Mouse (Mus musculus) megakaryocyte-erythroid progenitor cell, adult 5 weeks (primary cell): ENCODE data around the gene Gm16368. TPM values are rescaled to one million over a fixed set of nuclear protein-coding genes. Genes with fewer than 3 reads are reported as not detected.

Source experiments
- polyA plus RNA-seq: library from polyadenylated mRNA; stranded (reverse); fragments of >175 nt; gene quantifications from 2 replicates; pipeline ENCODE4 v1.2.3, GENCODE M21; 2012

The Gm16368 gene
- polyA plus RNA-seq, result not detected in 2 replicates

DNA sequence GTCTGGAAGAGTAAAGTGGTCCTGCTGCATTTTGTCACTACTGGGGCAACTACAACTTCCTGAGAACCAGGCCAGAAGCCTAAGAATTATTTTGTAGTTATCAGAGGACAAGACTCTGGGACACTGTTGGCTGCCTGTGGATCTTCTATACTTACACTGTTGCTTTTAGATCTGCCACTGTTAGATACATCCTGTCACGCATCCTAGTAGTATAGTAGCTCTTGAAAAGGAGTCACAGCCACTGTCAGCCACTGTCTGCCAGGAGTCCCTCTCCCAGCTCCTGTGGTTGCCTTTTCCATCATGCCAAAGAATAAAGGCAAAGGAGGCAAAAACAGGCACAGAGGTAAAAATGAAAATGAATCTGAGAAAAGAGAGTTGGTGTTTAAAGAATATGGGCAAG lies at the start of gene Gm16368:
Gene Gm16368 (plus strand): TSS at position 301 of the 400 bp plus-strand sequence.

Other genes with a start within 250 kb of the Gm16368 start
- gene Gm2001, start 241.4 kb upstream of the Gm16368 start, polyA plus RNA-seq, result not detected in 2 replicates
- not detected in 2 replicates for gene Gm2016, start 209.6 kb upstream of the Gm16368 start, polyA plus RNA-seq
- not detected in 2 replicates for gene Gm2022, start 188.3 kb upstream of the Gm16368 start, polyA plus RNA-seq
- not detected in 2 replicates for gene Gm2035, start 163.8 kb upstream of the Gm16368 start, polyA plus RNA-seq
- gene Gm2042, start 129.6 kb upstream of the Gm16368 start, polyA plus RNA-seq, result 0.02 TPM in 1 of 2 replicates, not detected in the other
- gene Gm2075, start 71.8 kb upstream of the Gm16368 start, polyA plus RNA-seq, result not detected in 2 replicates
- not detected in 2 replicates for gene Gm6803, start 64.9 kb upstream of the Gm16368 start, polyA plus RNA-seq
- not detected in 2 replicates for gene Gm2056, start 56.7 kb upstream of the Gm16368 start, polyA plus RNA-seq
- gene Gm10436, start 98.4 kb downstream of the Gm16368 start, polyA plus RNA-seq, result not detected in 2 replicates
- not detected in 2 replicates for gene Gm8332, start 166.4 kb downstream of the Gm16368 start, polyA plus RNA-seq
- not detected in 2 replicates for gene Gm5662, start 190.8 kb downstream of the Gm16368 start, polyA plus RNA-seq
- not detected in 2 replicates for gene Gm5039, start 240.3 kb downstream of the Gm16368 start, polyA plus RNA-seq